Mouse (Mus musculus): ENCODE data around the gene Arhgap45.
"Not testable (repeated sequence)": the region's sequence is repeated elsewhere in the genome, so short reads cannot be mapped to it uniquely, and the experiment has no call there.

DNA sequence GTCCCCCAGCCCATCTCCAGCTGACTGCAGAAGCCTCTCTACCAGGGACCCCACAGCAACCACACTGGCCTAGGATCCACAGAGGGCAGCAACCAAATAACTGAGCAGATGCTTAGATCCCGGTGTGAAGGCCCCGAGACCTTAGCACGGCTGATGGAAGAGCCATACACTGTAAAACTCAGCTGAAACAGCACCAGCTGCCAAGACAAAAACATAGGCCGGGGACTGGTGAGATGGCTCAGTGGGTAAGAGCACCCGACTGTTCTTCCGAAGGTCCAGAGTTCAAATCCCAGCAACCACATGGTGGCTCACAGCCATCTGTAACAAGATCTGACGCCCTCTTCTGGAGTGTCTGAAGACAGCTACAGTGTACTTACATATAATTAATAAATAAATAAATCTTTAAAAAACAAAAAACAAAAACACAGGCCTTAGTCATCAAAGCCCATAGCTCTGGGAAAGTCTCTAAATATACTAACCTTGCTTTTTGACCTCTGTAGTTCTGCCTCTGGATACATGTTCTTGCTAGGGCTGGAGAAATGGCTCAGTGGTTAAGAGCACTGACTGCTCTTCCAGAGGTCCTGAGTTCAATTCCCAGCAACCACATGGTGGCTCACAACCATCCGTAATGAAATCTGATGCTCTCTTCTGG, 25.1 kb downstream of the Arhgap45 start:
- not testable (repeated sequence) for TF ChIP-seq CTCF (IDR thresholded peaks at IDR 0.05; ENCODE audit: control insufficient read depth, insufficient read depth, insufficient read length); MYOD1 (IDR thresholded peaks at IDR 0.05; ENCODE audit: control insufficient read depth, insufficient read length, low read depth); MAX (IDR thresholded peaks at IDR 0.05); USF1 (IDR thresholded peaks at IDR 0.05; ENCODE audit: low read depth); CEBPB (IDR thresholded peaks at IDR 0.05; ENCODE audit: low read depth)

All from C2C12 (cell line).